Mouse (Mus musculus) liver, postnatal 0 days (tissue): Measurements from ENCODE around the gene St5.

Experiments
- CTCF ChIP-seq: sonication (generic); IDR thresholded peaks from 2 replicates; pipeline ENCODE4 v1.5.1; 2016; ENCODE audit warnings: antibody characterized with exemption, low read depth
- EP300 ChIP-seq: IDR thresholded peaks from 2 replicates; pipeline ENCODE4 v1.6.1; 2016; ENCODE audit warnings: antibody characterized with exemption, low read depth, mild to moderate bottlenecking

DNA sequence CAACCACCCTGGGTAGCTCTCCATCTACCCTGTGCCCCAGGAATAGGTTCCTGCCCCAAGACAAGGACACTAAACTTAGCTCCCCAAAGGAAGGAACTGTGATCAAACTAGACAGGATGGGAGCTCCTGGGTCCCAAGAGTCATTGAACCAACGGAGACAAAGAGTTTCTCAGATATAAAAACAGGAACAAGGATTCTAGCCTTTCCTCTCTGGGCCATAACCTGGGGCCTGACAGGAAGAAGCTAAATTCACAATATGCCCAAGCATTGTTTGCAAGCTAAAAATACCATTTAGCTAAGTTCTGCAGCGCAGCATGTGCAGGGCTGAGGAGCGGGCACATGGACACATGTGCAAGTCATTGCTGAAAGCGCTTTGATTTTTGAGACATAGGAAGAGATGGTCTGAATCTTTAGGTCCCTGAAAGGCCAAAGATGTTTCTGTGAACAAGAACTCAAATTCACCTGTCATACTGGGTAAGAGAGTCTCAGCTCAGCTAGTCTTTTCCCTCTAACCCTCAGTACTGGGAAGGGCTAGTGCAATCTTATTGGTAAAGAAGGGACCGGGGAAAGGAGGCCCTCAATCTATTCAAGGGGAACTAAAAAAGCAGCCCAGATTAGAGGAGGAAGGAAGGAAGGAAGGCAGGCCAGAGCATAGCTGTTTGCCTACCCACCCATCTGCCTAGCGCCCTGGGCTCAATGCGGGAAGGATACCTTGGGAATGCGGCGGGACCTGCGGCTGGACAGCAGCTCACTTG lies 161.6 kb downstream of the St5 start:
- TF ChIP-seq CTCF = no peak
- no peak for TF ChIP-seq EP300
